Mouse (Mus musculus) intestine, embryonic 14.5 days (tissue): ENCODE data around the gene Lrsam1. TPM values are rescaled to one million over a fixed set of nuclear protein-coding genes. Genes with fewer than 3 reads are reported as not detected.
"Not testable (repeated sequence)": the region's sequence is repeated elsewhere in the genome, so short reads cannot be mapped to it uniquely, and the experiment has no call there.

Experiments
- ATAC-seq: fragments of 200-750 bp; cut with Nextera tagmentation; replicated peaks from 2 replicates; pipeline ENCODE4 v1.8.0; 2017; ENCODE audit warnings: low read depth, moderate number of reproducible peaks, moderate TSS enrichment, moderate library complexity; ENCODE audit not compliant: low FRiP score, low TSS enrichment
- DNase-seq: peaks from one replicate; pipeline ENCODE4 v3.0.0-alpha.2; 2018; ENCODE audit warnings: low spot score
- H3K27ac ChIP-seq: fragments of 300-500 bp; sonication (generic); 2 replicates; pipeline ENCODE4 v1.5.1; 2014; ENCODE audit warnings: low read depth, mild to moderate bottlenecking, control low read depth
- H3K27me3 ChIP-seq: fragments of 300-500 bp; sonication (generic); replicated peaks from 2 replicates; pipeline ENCODE4 v1.6.1; 2014; ENCODE audit warnings: low read length, control low read depth; ENCODE audit not compliant: control insufficient read depth, insufficient read depth
- H3K36me3 ChIP-seq: fragments of 300-500 bp; sonication (generic); 2 replicates; pipeline ENCODE4 v1.6.1; 2014; ENCODE audit warnings: low read length, control low read depth; ENCODE audit not compliant: control insufficient read depth, insufficient read depth
- H3K4me1 ChIP-seq: fragments of 300-500 bp; sonication (generic); replicated peaks from 2 replicates; pipeline ENCODE4 v1.6.1; 2014; ENCODE audit warnings: low read length, control low read depth, mixed read lengths; ENCODE audit not compliant: control insufficient read depth, insufficient read depth
- H3K4me2 ChIP-seq: fragments of 300-500 bp; sonication (generic); 2 replicates; pipeline ENCODE4 v1.6.1; 2014; ENCODE audit warnings: low read length
- H3K4me3 ChIP-seq: fragments of 300-500 bp; sonication (generic); 2 replicates; pipeline ENCODE4 v1.5.1; 2014; ENCODE audit warnings: low read depth, low read length, control low read depth, mixed read lengths
- H3K9ac ChIP-seq: fragments of 300-500 bp; sonication (generic); 2 replicates; pipeline ENCODE4 v1.6.1; 2014; ENCODE audit warnings: mild to moderate bottlenecking, low read length
- H3K9me3 ChIP-seq: fragments of 300-500 bp; sonication (generic); 2 replicates; pipeline ENCODE4 v1.6.1; 2016; ENCODE audit warnings: low read length, control low read depth; ENCODE audit not compliant: control insufficient read depth
- WGBS: fragments of 180-500 bp; shearing (Covaris S2); extraction: QIAGEN DNeasy Blood & Tissue Kit; methylation state at CpG from one replicate; pipeline ENCODE4 v1.1.7; 2014; 5-methylcytosine and 5-hydroxymethylcytosine counted together
- polyA plus RNA-seq: library from polyadenylated mRNA; unstranded; fragments of >200 nt; fragmentation: Nextera tagmentation; extraction: Ambion mirVana; gene quantifications from 2 replicates; pipeline ENCODE4 v1.2.1, GENCODE M21; 2014

The Lrsam1 gene
- 7.0 and 7.9 TPM in 2 replicates for polyA plus RNA-seq

DNA sequence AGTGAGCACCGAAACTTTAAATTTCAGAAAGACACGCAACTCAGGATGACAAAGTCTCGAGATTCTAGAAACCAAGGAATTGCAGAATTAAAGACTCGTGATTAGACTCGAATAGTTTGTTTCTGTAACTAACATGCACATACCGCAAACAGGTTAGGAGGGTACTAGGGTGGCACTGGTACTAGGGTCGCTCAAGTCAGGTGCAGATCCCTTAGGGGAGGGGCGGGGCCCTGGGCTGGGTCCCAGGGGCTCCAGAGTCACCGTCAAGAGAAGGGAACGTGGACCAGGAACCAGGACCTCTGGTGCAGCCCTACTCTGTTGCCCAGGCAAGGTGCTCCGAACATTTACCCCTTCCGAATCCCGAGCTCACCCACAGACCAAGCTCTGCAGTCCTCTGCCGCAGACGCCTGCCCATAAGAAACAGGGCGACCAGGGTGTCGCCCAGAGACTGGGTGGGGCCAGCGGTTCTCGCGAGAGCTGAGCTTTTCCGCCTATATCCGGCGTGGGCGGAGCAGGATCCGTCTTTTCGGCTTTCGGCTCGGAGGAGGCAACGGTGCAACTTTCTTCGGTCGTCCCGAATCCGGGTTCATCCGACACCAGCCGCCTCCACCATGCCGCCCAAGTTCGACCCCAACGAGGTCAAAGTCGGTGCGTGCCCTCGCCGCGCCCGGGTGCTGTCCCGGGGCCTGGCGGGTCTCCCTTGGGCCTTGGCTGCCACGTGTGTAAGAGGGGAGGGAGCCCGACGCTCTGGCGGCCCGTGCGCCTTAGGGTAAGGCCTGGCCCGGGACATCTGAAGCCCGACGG is at the start of gene Lrsam1, which contains the start of gene Rpl12:
Gene Lrsam1 (minus strand): TSS at position 423 of the 804 bp plus-strand sequence.
Gene Rpl12 (plus strand): TSS at position 368 of the 804 bp plus-strand sequence.
- peak within 1 kb of the TSS; percentile 95 for H3K4me3 ChIP-seq
- WGBS = 4% methylated on average over 55 of the region's 55 CpGs

DNA sequence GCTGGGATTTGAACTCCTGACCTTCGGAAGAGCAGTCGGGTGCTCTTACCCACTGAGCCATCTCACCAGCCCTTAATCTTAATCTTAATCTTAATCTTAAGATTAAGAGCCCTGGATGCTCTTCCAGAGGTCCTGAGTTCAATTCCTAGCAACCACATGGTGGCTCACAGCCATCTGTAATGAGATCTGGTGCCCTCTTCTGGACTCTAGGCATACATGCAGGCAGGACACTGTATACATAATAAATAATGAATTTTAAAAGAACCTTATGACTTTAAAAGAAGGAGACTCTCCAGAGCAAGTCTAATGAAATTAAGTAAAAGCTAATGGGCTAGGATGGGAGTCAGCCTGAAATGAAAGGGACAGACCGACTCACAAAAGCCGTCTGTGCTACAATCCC is 47.6 kb upstream of the Lrsam1 start:
- DNase-seq, ATAC-seq, H3K27ac ChIP-seq, H3K9ac ChIP-seq, H3K36me3 ChIP-seq, H3K4me3 ChIP-seq, H3K27me3 ChIP-seq, H3K9me3 ChIP-seq, H3K4me2 ChIP-seq, H3K4me1 ChIP-seq: not testable (repeated sequence)
- WGBS = 85% methylated on average over 4 of the region's 4 CpGs

More for the DNA sequence above, at the start of gene Lrsam1, which contains the start of gene Rpl12:
- Histone ChIP-seq H3K9ac (peak within 1 kb of the TSS; percentile 99), H3K27ac (peak within 1 kb of the TSS; percentile 90), H3K27me3 (no peaks in the 10 kb centered on the region), H3K9me3 (no peaks in the 10 kb centered on the region), H3K4me1 (peaks cover 28% of the 10 kb centered on the region), H3K36me3 (peaks cover 35% of the 10 kb centered on the region), H3K4me2 (peak within 1 kb of the TSS; percentile 71)
- ATAC-seq (peak; percentile 89), DNase-seq (peak; percentile 98)

DNA sequence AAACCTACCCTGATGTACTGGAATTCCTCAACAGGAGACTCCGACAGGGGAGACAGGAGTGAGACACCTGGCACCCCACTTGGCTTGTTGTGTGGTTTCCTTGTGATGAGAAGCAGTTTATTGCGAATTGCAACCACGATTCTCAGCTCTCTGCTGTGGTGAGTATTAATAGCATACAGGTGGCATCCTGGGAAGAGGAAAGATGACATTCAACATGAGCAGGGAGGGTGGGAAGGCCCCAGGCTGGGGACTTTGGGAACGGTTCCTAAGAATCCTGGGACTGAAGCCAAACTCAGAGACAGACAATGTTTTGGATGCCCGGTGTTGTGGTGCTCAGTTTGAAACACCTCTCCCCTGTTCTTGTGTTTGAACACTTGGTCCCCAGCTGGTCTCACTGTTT is 43.6 kb upstream of the Lrsam1 start:
- H3K4me1 ChIP-seq = no peaks in the 10 kb centered on the region
- no peak overlapping the region for H3K4me2 ChIP-seq
- H3K9ac ChIP-seq = no peak overlapping the region
- no peaks in the 10 kb centered on the region for H3K27me3 ChIP-seq
- 75% methylated on average over 5 of the region's 5 CpGs for WGBS
- ATAC-seq = no peak
- no peak for DNase-seq
- H3K4me3 ChIP-seq = no peak overlapping the region
- H3K9me3 ChIP-seq = no peaks in the 10 kb centered on the region
- no peak overlapping the region for H3K27ac ChIP-seq
- H3K36me3 ChIP-seq = peaks cover 9% of the 10 kb centered on the region

DNA sequence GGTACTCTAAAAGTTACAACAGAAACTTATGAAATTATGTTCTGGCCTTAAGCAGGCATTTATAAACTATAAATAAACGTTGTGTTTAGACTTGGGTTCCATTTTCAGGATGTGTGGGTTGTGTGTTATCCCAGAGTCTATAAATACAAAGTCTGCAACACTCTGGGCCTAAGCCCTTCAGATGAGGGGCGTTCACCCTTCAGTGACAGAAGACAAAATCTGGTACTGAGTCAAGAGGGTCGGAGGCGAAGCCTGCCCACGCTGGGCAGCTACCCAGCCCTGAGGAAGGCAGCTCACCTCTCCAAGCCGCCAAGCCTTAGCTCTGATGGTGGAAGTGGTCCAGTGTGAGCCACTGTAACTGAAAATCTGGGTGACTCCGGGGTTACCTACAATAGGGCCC is 40.7 kb upstream of the Lrsam1 start:
- H3K27ac ChIP-seq = no peak overlapping the region
- H3K9ac ChIP-seq = no peak overlapping the region
- H3K4me1 ChIP-seq = no peaks in the 10 kb centered on the region
- 91% methylated on average over 7 of the region's 7 CpGs for WGBS
- no peaks in the 10 kb centered on the region for H3K9me3 ChIP-seq
- H3K36me3 ChIP-seq = peaks cover 9% of the 10 kb centered on the region
- ATAC-seq (no peak), DNase-seq (no peak)
- H3K4me2 ChIP-seq = no peak overlapping the region
- H3K27me3 ChIP-seq = no peaks in the 10 kb centered on the region
- no peak overlapping the region for H3K4me3 ChIP-seq

DNA sequence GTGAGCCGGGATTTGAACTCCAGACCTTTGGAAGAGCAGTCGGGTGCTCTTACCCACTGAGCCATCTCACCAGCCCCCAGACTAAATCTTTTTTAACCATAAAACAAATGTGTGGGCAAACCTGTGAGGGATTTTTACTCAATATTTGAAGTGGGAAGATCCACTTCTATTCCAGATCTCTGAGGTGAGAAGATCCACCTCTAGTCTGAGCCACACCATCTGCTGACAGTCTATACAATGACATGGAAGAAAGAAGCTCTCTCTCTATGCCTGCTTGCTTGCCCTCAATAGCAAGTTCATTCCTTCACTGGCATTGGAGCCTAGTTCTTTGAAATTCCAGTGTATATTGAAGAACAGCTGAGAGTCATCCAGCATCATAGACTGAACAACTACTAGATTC is 38.3 kb upstream of the Lrsam1 start:
- 92% methylated on average over 2 of the region's 2 CpGs for WGBS
- Histone ChIP-seq H3K4me1 (no peaks in the 10 kb centered on the region), H3K27me3 (no peaks in the 10 kb centered on the region)

DNA sequence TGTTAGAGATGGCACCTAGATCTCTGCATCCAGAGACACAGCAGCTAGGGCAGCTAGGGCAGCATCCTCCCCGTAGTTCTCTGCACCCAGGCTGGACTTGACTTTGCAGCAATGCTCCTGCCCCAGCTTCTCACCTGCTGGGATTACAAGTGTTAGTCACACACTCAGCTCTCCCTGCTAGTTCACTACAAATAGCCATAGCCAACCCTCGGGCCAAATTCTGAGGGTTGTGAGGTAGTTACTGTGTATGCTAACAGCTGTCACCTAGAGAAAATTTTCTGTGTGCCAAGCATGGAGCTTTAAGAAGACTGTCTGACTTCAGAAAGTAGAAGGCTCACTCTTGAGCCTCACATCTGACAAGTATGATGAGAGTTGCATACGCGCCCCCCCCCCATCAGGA is 36.4 kb upstream of the Lrsam1 start:
- no peak overlapping the region for H3K4me3 ChIP-seq
- no peak overlapping the region for H3K27ac ChIP-seq
- no peak overlapping the region for H3K4me2 ChIP-seq
- no peak overlapping the region for H3K9ac ChIP-seq
- 85% methylated on average over 4 of the region's 4 CpGs for WGBS
- ATAC-seq = no peak
- no peaks in the 10 kb centered on the region for H3K27me3 ChIP-seq
- H3K36me3 ChIP-seq = no peaks in the 10 kb centered on the region
- no peaks in the 10 kb centered on the region for H3K4me1 ChIP-seq
- no peak for DNase-seq
- H3K9me3 ChIP-seq = no peaks in the 10 kb centered on the region

More for the DNA sequence above, 38.3 kb upstream of the Lrsam1 start:
- Histone ChIP-seq H3K27ac (no peak overlapping the region), H3K9ac (no peak overlapping the region), H3K36me3 (no peaks in the 10 kb centered on the region; the same call in 1 of the 2 replicates), H3K9me3 (no peaks in the 10 kb centered on the region), H3K4me2 (no peak overlapping the region), H3K4me3 (no peak overlapping the region)
- no peak for DNase-seq
- no peak for ATAC-seq

DNA sequence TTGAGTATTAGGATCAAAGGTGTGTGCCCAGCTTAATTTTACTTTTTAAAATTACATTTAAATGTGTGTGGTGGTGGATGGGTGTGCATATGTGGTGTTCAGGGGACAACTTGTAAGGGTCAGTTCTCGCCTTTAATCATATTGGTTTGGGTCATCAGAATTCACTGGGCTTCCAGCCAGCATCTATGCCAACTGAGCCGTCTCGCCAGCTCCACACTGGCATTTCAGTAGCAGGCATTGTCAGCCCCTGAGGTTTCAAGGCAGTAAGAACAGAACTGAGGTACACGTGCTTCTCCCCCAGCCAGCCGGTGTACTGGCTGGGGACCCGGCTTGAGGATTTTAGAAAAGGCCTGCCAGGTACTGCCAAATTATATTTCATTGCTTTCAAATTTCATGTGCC is 35.7 kb upstream of the Lrsam1 start:
- WGBS = 81% methylated on average over 6 of the region's 6 CpGs
- no peaks in the 10 kb centered on the region for H3K27me3 ChIP-seq
- no peak overlapping the region for H3K4me3 ChIP-seq
- ATAC-seq (no peak), DNase-seq (no peak)
- no peak overlapping the region for H3K9ac ChIP-seq
- no peak overlapping the region for H3K4me2 ChIP-seq
- no peaks in the 10 kb centered on the region for H3K36me3 ChIP-seq
- H3K27ac ChIP-seq = no peak overlapping the region
- H3K4me1 ChIP-seq = no peaks in the 10 kb centered on the region
- H3K9me3 ChIP-seq = no peaks in the 10 kb centered on the region

DNA sequence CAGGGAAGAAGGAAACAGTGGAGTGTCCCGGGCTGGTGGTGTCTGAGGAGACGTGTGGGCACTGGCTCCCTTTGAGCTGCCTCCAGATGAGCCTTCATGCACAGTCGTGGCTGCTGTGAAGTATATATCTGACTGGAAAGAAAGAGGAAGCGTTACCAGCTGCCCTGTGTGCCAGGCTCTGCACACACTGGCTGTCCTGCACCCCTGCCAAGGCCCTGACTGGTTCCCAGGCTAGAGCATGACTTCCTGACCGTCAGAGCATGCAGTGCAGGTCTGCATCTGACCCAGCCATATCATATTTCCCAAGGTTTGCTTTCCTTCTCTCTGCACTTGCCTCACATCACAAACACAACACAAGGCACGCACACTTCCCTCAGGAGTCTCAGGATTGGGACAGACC is 30.7 kb upstream of the Lrsam1 start:
- Histone ChIP-seq H3K27ac (no peak overlapping the region), H3K4me1 (no peaks in the 10 kb centered on the region), H3K36me3 (no peaks in the 10 kb centered on the region), H3K9ac (no peak overlapping the region), H3K4me2 (no peak overlapping the region), H3K9me3 (no peaks in the 10 kb centered on the region), H3K27me3 (no peaks in the 10 kb centered on the region), H3K4me3 (no peak overlapping the region)
- no peak for DNase-seq
- ATAC-seq = no peak
- WGBS = 74% methylated on average over 6 of the region's 6 CpGs
